Mouse (Mus musculus): ENCODE measurements around the gene Cdc42.

- TF ChIP-seq CEBPB (IDR thresholded peaks at IDR 0.05; ENCODE audit: insufficient read depth, poor library complexity, severe bottlenecking) (no peak), POLR2AphosphoS2 (IDR thresholded peaks at IDR 0.05; ENCODE audit: insufficient read length, low read depth) (no peak), POLR2A (IDR thresholded peaks at IDR 0.05; ENCODE audit: insufficient read length, low read depth) (no peak), TCF12 (IDR thresholded peaks at IDR 0.05; ENCODE audit: insufficient read depth, poor library complexity, severe bottlenecking) (no peak), MYOG (IDR thresholded peaks at IDR 0.05; ENCODE audit: control insufficient read depth in 1 of 3, insufficient read depth in 1 of 3, insufficient read length in 2 of 3, low read depth in 2 of 3) (no peak), E2F4 (IDR thresholded peaks at IDR 0.05; ENCODE audit: insufficient read depth) (no peak)
These were observed 71.5 kb downstream of the Cdc42 start for GRCm38 (mm10) chr4:137285876-137286661.
